Mouse (Mus musculus) erythroblast, embryonic 14.5 days (primary cell): Measurements from ENCODE around the gene Alk. TPM values are rescaled to one million over a fixed set of nuclear protein-coding genes. Genes with fewer than 3 reads are reported as not detected.

Experiments used
- H3K27me3 ChIP-seq: 2 replicates; pipeline ENCODE4 v1.6.1; 2012; ENCODE audit warnings: inconsistent platforms; ENCODE audit not compliant: control insufficient read depth
- H3K36me3 ChIP-seq: 2 replicates; pipeline ENCODE4 v1.6.1; 2012; ENCODE audit warnings: mild to moderate bottlenecking, inconsistent platforms; ENCODE audit not compliant: control insufficient read depth
- H3K4me1 ChIP-seq: 2 replicates; pipeline ENCODE4 v1.6.1; 2012; ENCODE audit warnings: inconsistent platforms; ENCODE audit not compliant: control insufficient read depth
- H3K4me3 ChIP-seq: replicated peaks from 2 replicates; pipeline ENCODE3; 2012; ENCODE audit warnings: moderate library complexity, mild to moderate bottlenecking, inconsistent platforms
- H3K9me3 ChIP-seq: 2 replicates; pipeline ENCODE4 v1.6.1; 2012; ENCODE audit warnings: low read length, inconsistent platforms, mixed read lengths; ENCODE audit not compliant: control insufficient read depth
- GATA1 ChIP-seq: IDR thresholded peaks from 2 replicates; pipeline ENCODE4 v1.6.1; 2012; ENCODE audit warnings: low read length, inconsistent platforms, mixed read lengths
- TAL1 ChIP-seq: IDR thresholded peaks from 3 replicates; pipeline ENCODE4 v1.6.1; 2012; ENCODE audit warnings: low read length, inconsistent platforms, mixed read lengths
- polyA plus RNA-seq: library from polyadenylated mRNA; stranded (reverse); fragments of >175 nt; gene quantifications from 2 replicates; pipeline ENCODE4 v1.2.3, GENCODE M21; 2012

Alk gene
- polyA plus RNA-seq, 1 experiment, result not detected

GRCm38 (mm10) chr17:71990176-71990720 is 614.2 kb downstream of the Alk start:
- Histone ChIP-seq H3K9me3 (peaks cover 6% of the 10 kb centered on the region; the same call in 1 of the 2 replicates), H3K36me3 (no peaks in the 10 kb centered on the region), H3K4me3 (no peak overlapping the region), H3K4me1 (no peaks in the 10 kb centered on the region), H3K27me3 (no peaks in the 10 kb centered on the region)
- TF ChIP-seq TAL1, result no peak

GRCm38 (mm10) chr17:71988736-71989569 is 615.5 kb downstream of the Alk start:
- no peaks in the 10 kb centered on the region for H3K36me3 ChIP-seq
- peaks cover 3% of the 10 kb centered on the region; the same call in 1 of the 2 replicates for H3K9me3 ChIP-seq
- TF ChIP-seq GATA1 (no peak), TAL1 (no peak)
- H3K27me3 ChIP-seq, result no peaks in the 10 kb centered on the region
- no peaks in the 10 kb centered on the region for H3K4me1 ChIP-seq
- no peak overlapping the region for H3K4me3 ChIP-seq

GRCm38 (mm10) chr17:71986998-71987397 is 617.4 kb downstream of the Alk start:
- Histone ChIP-seq H3K9me3 (peaks cover 2% of the 10 kb centered on the region; the same call in 1 of the 2 replicates), H3K4me3 (no peak overlapping the region), H3K36me3 (no peaks in the 10 kb centered on the region), H3K4me1 (no peaks in the 10 kb centered on the region), H3K27me3 (no peaks in the 10 kb centered on the region)
- TF ChIP-seq TAL1 (no peak), GATA1 (no peak)

GRCm38 (mm10) chr17:71986456-71986855 is 618.0 kb downstream of the Alk start:
- Histone ChIP-seq H3K4me1 (no peaks in the 10 kb centered on the region), H3K9me3 (no peaks in the 10 kb centered on the region; the same call in 1 of the 2 replicates), H3K4me3 (no peak overlapping the region), H3K27me3 (no peaks in the 10 kb centered on the region), H3K36me3 (no peaks in the 10 kb centered on the region)
- no peak for TF ChIP-seq TAL1
- no peak for TF ChIP-seq GATA1

GRCm38 (mm10) chr17:71981177-71981576 is 623.2 kb downstream of the Alk start:
- H3K4me1 ChIP-seq, result no peaks in the 10 kb centered on the region
- no peaks in the 10 kb centered on the region for H3K27me3 ChIP-seq
- TF ChIP-seq TAL1 (no peak), GATA1 (no peak)
- H3K4me3 ChIP-seq, result no peak overlapping the region
- no peaks in the 10 kb centered on the region for H3K36me3 ChIP-seq
- 0 out of 2 replicates have a peak, but pooled peaks cover 4% of the 10 kb centered on the region for H3K9me3 ChIP-seq

- TF ChIP-seq GATA1, result no peak
- TF ChIP-seq TAL1, result no peak
- Histone ChIP-seq H3K9me3 (0 out of 2 replicates have a peak, but pooled peaks cover 4% of the 10 kb centered on the region), H3K36me3 (no peaks in the 10 kb centered on the region), H3K27me3 (no peaks in the 10 kb centered on the region), H3K4me1 (no peaks in the 10 kb centered on the region), H3K4me3 (no peak overlapping the region)
These were observed 623.8 kb downstream of the Alk start for GRCm38 (mm10) chr17:71980518-71981145.

GRCm38 (mm10) chr17:71979137-71979536 is 625.3 kb downstream of the Alk start:
- Histone ChIP-seq H3K36me3 (no peaks in the 10 kb centered on the region), H3K4me1 (no peaks in the 10 kb centered on the region), H3K9me3 (0 out of 2 replicates have a peak, but pooled peaks cover 4% of the 10 kb centered on the region), H3K27me3 (no peaks in the 10 kb centered on the region), H3K4me3 (no peak overlapping the region)
- TF ChIP-seq TAL1, result no peak
- TF ChIP-seq GATA1, result no peak

GRCm38 (mm10) chr17:71976661-71977060 is 627.8 kb downstream of the Alk start:
- TF ChIP-seq GATA1, result no peak
- no peak for TF ChIP-seq TAL1
- H3K36me3 ChIP-seq, result no peaks in the 10 kb centered on the region
- peaks cover 14% of the 10 kb centered on the region for H3K9me3 ChIP-seq
- no peaks in the 10 kb centered on the region for H3K4me1 ChIP-seq
- no peak overlapping the region for H3K4me3 ChIP-seq
- no peaks in the 10 kb centered on the region for H3K27me3 ChIP-seq

GRCm38 (mm10) chr17:71973704-71974103 is 630.7 kb downstream of the Alk start:
- TF ChIP-seq GATA1 (no peak), TAL1 (no peak)
- Histone ChIP-seq H3K4me1 (no peaks in the 10 kb centered on the region), H3K4me3 (no peak overlapping the region), H3K36me3 (no peaks in the 10 kb centered on the region), H3K27me3 (no peaks in the 10 kb centered on the region), H3K9me3 (peaks cover 18% of the 10 kb centered on the region)
